Mouse (Mus musculus) monocyte, adult 2 months (primary cell): ENCODE data around the gene Sds.
A peak's percentile ranks its signal among the peaks of the same experiment; 100 is the strongest.
"Not testable (repeated sequence)": the region's sequence is repeated elsewhere in the genome, so short reads cannot be mapped to it uniquely, and the experiment has no call there.

Source experiments
- DNase-seq, 2 experiments: peaks; one replicate each; pipeline ENCODE4 v3.0.0; 2022; ENCODE audit warnings: low spot score in 2 of 2, low read depth in 1 of 2

The Sds gene

DNA sequence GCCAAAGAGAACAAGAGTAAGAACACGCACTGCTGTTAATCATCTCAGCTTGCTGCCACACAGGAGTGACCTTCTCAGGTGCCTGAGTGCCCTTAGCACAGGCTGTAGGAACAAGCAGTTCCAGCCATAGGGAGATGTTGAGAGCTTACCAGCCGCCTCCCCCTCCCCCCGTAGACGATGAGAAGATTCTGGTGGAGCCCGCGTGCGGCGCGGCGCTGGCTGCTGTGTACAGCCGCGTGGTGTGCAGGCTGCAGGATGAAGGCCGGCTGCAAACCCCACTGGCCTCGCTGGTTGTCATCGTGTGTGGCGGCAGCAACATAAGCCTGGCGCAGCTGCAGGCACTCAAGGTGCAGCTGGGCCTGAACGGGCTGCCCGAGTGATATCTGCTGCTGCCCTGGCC is 7.1 kb downstream of the Sds start:
- DNase-seq: no peak

DNA sequence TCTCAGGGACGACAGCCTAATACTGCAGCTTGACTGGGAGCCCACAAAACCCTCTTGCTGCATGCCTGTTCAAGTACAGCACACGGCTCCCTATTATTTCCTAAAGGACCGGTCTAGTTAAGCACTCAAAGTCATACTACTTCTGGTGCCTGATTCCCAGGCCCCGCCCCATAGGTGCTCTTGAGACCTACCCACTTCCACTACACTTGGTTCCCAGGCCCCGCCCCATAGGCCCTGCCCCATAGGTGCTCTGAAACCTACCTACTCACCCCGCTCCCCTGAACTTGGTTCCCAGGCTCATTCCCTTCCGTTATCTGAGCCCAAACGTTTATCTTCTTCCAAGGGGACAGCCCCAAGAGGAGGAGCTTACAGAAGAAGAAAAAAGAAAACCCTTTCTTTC is 11.5 kb downstream of the Sds start:
- no peak for DNase-seq

DNA sequence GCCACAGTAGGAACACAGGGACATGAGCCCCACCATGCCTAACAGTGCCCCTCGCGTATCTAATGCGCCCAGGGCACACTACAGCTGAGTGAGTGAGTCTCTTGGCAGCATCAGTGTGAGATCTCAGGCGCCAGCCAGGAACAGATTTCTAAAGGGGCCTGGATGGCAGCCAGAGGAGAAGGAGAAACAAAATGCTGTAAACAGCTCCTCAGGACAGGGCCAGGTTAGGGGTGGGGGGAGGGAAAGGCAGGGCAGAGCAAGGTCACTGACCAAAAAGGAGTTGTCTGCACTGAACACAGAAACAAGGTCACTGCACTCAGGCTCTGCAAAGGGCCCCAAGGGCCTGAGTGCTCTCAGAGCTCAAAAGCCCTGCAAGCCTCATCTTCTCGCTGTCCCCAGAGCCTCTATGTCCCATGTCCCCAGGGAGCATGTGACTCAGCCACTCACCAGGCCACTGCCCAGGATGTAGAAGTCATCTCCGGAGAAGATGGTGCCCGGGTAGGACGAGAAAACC is 14.4 kb downstream of the Sds start:
- DNase-seq: no peak

DNA sequence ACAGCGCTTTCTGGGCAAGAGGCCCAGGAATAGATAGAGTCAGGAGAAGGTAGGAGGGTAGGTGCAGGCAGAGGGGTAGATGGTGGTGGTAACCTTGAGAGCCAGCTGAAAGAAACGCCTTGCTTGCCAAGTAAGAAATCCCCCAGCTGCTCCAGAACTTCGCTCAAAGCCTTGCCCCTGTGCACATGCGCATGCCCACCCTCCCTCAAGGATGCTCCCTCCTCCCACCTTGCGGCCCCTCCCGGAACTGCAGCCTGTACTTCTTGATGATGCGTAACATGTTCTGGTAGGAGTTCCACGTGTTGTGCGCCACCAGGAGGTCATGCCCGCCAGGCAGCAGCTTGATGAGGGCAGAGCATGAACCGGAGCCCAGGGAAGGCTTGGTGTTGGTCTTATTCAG is 16.1 kb downstream of the Sds start:
- DNase-seq: no peak

GRCm38 (mm10) chr5:120493440-120493839 is 17.1 kb downstream of the Sds start:
- no peak for DNase-seq

DNA sequence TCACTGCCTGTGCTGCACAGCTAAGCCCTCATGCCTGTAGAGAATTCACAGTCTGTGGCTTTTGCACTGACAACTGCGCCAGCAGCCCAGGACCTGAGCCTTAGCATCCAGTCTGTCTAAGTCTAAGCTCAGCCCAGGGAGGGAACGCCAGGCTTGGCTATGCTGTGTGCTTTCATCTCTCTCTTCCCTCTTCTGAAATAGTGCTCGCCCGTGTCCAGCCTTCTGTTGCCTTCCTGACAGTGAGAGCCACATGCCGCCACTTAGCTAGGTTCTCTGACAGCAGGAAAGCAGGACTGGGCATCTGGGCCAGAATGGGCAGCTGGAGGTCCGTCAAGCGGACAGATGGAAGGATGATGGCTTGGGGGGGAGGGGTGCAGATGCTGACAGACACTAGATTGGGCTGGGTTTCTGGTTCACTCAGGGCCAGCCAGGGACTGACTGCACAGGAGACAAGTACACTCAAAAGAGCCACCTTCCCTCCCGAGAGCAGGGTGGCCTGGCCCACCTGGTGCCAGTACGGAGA is 17.6 kb downstream of the Sds start:
- no peak for DNase-seq

GRCm38 (mm10) chr5:120495064-120495702 is 18.9 kb downstream of the Sds start:
- no peak for DNase-seq

DNA sequence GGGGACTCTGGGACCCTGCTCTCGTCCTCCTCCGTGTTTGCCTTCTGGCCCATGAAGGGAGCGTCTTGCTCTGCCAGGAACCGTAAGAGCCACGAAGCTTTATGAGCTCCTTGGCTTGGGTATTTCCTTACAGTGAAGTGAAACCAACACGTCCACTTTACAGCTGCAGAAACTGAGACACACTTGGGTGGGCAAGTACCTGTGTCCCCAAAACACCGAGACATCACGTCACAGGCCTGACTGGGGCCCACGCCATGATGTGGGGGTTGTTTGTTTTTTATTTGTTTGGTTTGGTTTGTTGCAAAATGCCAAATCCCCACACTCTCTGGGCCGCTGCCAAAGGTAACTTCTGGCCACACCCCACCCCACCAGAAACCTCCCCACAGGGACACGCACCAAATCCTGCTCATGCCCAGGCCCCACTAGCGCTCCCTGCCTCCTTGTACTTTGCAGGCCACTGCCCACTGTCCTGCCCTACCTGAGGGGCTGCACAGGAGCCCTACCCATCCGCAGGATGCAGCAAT is 19.4 kb downstream of the Sds start:
- no peak for DNase-seq

- no peak for DNase-seq
Observed at GRCm38 (mm10) chr5:120497071-120497470, 20.7 kb downstream of the Sds start.

- no peak for DNase-seq
Observed at GRCm38 (mm10) chr5:120499202-120499601, 22.9 kb downstream of the Sds start.

DNA sequence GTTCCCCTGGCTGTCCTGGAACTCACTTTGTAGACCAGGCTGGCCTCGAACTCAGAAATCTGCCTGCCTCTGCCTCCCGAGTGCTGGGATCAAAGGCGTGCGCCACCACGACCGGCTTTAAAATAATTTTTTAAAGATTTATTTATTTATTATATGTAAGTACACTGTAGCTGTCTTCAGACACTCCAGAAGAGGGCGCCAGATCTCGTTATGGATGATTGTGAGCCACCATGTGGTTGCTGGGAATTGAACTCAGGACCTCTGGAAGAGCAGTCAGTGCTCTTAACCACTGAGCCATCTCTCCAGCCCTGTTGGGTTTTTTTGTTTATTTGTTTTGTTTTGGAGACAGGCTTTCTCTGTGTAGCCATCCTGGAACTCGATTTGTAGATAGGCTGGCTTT is 24.3 kb downstream of the Sds start:
- not testable (repeated sequence) for DNase-seq

DNA sequence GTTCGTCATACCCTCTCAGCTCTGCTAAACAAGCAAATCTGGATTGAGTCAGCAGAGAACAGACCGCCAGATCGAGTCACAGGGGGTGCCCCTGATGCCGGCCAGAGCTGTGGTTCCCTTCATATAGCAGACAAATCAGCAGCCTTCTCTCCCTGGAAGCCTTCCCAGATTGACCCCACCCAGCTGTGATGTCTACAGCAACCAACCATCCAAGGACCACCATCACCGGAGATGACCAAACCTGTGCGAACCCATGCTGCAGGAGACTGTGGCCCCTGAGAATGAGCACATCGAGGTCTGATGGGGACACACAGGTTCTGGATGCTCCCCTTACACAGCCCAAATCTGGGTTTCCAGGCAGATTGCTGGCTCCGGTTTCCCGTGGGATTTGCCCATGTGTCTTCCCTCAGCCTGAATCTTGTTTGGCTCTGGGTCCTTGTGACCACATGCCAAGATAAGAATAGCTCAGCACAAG is 25.9 kb downstream of the Sds start:
- DNase-seq: no peak

GRCm38 (mm10) chr5:120502675-120503143 is 26.4 kb downstream of the Sds start:
- no peak for DNase-seq

DNA sequence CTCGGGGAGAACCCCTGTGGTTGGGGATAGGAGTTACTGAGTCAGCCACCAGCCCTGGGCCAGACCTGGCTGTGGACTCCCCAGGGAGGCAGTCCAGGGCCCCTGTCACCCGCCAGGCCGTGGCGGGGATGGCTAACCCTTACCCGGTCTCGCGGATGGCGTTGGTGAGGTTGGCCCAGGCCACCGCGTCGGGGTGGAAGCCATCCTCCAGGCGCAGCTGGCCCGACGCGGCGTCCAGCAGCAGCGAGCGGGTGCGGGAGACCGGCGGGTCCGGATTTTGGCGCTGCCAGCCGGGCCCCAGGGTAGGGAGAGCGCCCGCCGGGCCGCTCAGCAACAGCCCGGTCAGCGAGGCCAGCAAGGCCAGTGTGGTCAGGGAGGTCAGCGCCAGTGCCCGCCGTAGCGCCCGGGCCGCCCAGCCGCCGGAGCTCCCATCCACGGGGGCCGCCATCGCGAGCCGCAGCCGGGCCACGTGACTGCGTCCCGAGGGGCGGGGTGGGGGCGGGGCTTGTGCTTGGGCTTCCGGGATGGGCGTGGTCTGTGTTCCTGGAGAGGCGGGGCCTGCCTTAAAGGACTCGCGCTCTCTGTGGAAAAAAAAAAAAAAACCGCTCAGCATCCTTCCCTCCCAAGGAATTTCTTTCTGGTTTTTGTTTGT is 26.9 kb downstream of the Sds start, which contains the start of gene Plbd2:
Plbd2 (minus strand) TSS at position 482 of the 652 bp plus-strand sequence.
- peak; percentile 26 to 56 for DNase-seq

GRCm38 (mm10) chr5:120505368-120505767 is 29.0 kb downstream of the Sds start:
- peak in 1 of 2 experiments; percentile 61 for DNase-seq

- DNase-seq: no peak
Observed at GRCm38 (mm10) chr5:120505781-120506180, 29.5 kb downstream of the Sds start.

- no peak for DNase-seq
Observed at GRCm38 (mm10) chr5:120506490-120506889, 30.2 kb downstream of the Sds start.

DNA sequence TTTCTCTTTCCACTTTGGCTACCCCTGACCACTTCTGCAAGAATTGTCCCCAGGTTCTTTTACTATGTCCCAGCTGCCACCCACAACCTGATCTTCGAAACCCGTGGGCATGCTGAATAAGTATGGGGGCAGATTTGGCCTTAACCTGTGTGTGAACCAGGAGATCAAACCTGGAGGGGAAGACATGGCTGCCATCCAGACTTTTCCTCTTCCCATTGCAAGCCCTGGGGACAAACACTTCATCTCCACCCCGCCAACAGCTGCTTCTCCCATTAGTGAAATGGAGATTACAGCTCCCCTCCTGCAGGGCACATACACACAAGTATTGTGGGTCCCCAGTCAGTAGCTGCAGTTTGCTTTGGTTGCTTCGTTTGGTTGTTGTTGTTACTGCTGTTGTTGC is 31.0 kb downstream of the Sds start:
- no peak for DNase-seq

- DNase-seq: peak; percentile 90 to 99
Observed at GRCm38 (mm10) chr5:120510982-120511642, 34.8 kb downstream of the Sds start, which contains the start of gene Slc8b1. Slc8b1 (plus strand) TSS chr5:120511168.

GRCm38 (mm10) chr5:120511643-120512220 is 35.4 kb downstream of the Sds start:
- peak; percentile 76 to 78 for DNase-seq
